Mouse (Mus musculus): ENCODE results near the gene Etv5. TPM values are rescaled to one million over a fixed set of nuclear protein-coding genes. Genes with fewer than 3 reads are reported as not detected.

Etv5 gene
- polyA plus RNA-seq, 2 experiments = 35.3 to 39.0 TPM

DNA sequence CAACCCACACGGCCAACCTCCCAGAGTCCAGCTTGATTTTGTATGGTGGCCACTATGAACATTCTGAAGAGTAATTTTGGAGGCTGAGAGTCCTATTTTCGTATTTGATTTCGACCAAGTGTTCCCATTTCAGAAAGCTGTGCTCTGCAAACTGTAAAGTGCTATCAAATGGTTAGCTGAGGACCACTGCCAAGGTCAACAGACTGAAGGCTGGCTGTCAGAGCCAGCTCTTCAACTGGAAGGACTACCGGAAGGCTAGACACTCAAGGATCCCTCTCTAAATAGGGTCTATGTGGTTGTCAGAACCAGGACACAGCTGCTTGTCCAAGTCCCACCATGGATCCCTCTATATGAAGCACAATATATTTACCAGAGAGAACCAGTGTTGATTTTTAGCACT is 60.2 kb downstream of the Etv5 start:
- TF ChIP-seq POLR2A (IDR thresholded peaks at IDR 0.05; ENCODE audit: borderline replicate concordance, extremely low read depth, insufficient read depth, insufficient read length) = no peak
- no peak for DNase-seq (ENCODE audit: low spot score)
- H3K9me3 ChIP-seq (ENCODE audit: control insufficient read depth, low read length) = no peaks in the 10 kb centered on the region
- H3K4me1 ChIP-seq (ENCODE audit: control insufficient read depth, insufficient read depth, low read length) = no peaks in the 10 kb centered on the region
- H3K4me2 ChIP-seq (replicated peaks; ENCODE audit: low read depth, low read length, severe bottlenecking) = no peak overlapping the region
- WGBS = 92% methylated on average over 4 of the region's 4 CpGs
- no peak overlapping the region for H3K4me3 ChIP-seq (replicated peaks; ENCODE audit: low read length)
- H3K36me3 ChIP-seq (ENCODE audit: control insufficient read depth, insufficient read depth, low read length) = peaks cover 5% of the 10 kb centered on the region; the same call in 1 of the 2 replicates
- ATAC-seq (ENCODE audit: low FRiP score, low read depth) = no peak
- H3K27ac ChIP-seq (replicated peaks; ENCODE audit: low read depth, low read length) = no peak overlapping the region
- H3K9ac ChIP-seq (ENCODE audit: low read depth, low read length, severe bottlenecking) = no peak overlapping the region
- no peaks in the 10 kb centered on the region for H3K27me3 ChIP-seq (ENCODE audit: control insufficient read depth, insufficient read depth, low read length)

DNA sequence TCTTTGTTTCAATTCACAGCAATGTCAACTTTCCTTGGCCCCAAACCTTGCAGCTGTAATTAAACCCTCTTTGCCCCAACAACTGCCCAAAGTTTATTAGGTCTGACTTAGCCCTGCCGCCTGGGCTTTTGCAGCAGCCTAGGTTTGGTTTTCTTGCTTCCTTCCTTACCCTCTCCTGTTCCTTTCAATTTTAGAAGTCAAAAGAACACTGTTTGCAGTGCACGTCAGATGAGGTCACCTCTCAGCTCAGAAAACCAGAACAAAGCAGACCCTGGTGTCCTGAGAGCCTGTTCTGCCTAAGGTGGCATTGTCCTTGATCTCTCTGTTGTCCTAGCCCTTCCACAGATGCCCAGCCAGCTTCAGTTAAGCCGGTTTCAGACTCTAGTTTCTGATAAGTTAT is 61.8 kb downstream of the Etv5 start:
- ATAC-seq (ENCODE audit: low FRiP score, low read depth) = no peak
- H3K27ac ChIP-seq (replicated peaks; ENCODE audit: low read depth, low read length) = peak overlapping the region; percentile 49; the same call in 1 of the 2 replicates

GRCm38 (mm10) chr16:22374898-22375297 is 64.6 kb downstream of the Etv5 start:
- ATAC-seq (ENCODE audit: low FRiP score, low read depth) = no peak
- Histone ChIP-seq H3K4me2 (replicated peaks; ENCODE audit: low read depth, low read length, severe bottlenecking) (no peak overlapping the region), H3K27ac (replicated peaks; ENCODE audit: low read depth, low read length) (no peak overlapping the region), H3K27me3 (ENCODE audit: control insufficient read depth, insufficient read depth, low read length) (no peaks in the 10 kb centered on the region), H3K4me3 (replicated peaks; ENCODE audit: low read length) (no peak overlapping the region), H3K9me3 (ENCODE audit: control insufficient read depth, low read length) (no peaks in the 10 kb centered on the region), H3K36me3 (ENCODE audit: control insufficient read depth, insufficient read depth, low read length) (no peaks in the 10 kb centered on the region), H3K4me1 (ENCODE audit: control insufficient read depth, insufficient read depth, low read length) (0 out of 2 replicates have a peak, but pooled peaks cover 5% of the 10 kb centered on the region), H3K9ac (ENCODE audit: low read depth, low read length, severe bottlenecking) (no peak overlapping the region)
- no peak for DNase-seq (ENCODE audit: low spot score)
- 80% methylated on average over 2 of the region's 2 CpGs for WGBS
- no peak for TF ChIP-seq POLR2A (IDR thresholded peaks at IDR 0.05; ENCODE audit: borderline replicate concordance, extremely low read depth, insufficient read depth, insufficient read length)

More for the DNA sequence above, 61.8 kb downstream of the Etv5 start:
- DNase-seq (ENCODE audit: low spot score) = no peak
- WGBS = 50% methylated on average over 3 of the region's 3 CpGs
- no peaks in the 10 kb centered on the region for H3K36me3 ChIP-seq (ENCODE audit: control insufficient read depth, insufficient read depth, low read length)
- TF ChIP-seq POLR2A (IDR thresholded peaks at IDR 0.05; ENCODE audit: borderline replicate concordance, extremely low read depth, insufficient read depth, insufficient read length) = no peak
- H3K9me3 ChIP-seq (ENCODE audit: control insufficient read depth, low read length) = no peaks in the 10 kb centered on the region
- H3K4me2 ChIP-seq (replicated peaks; ENCODE audit: low read depth, low read length, severe bottlenecking) = no peak overlapping the region
- H3K4me1 ChIP-seq (ENCODE audit: control insufficient read depth, insufficient read depth, low read length) = 0 out of 2 replicates have a peak, but pooled peaks cover 2% of the 10 kb centered on the region
- H3K9ac ChIP-seq (ENCODE audit: low read depth, low read length, severe bottlenecking) = no peak overlapping the region
- no peaks in the 10 kb centered on the region for H3K27me3 ChIP-seq (ENCODE audit: control insufficient read depth, insufficient read depth, low read length)
- H3K4me3 ChIP-seq (replicated peaks; ENCODE audit: low read length) = no peak overlapping the region

- Histone ChIP-seq H3K4me3 (replicated peaks; ENCODE audit: low read length) (no peak overlapping the region), H3K9me3 (ENCODE audit: control insufficient read depth, low read length) (no peaks in the 10 kb centered on the region), H3K27me3 (ENCODE audit: control insufficient read depth, insufficient read depth, low read length) (no peaks in the 10 kb centered on the region), H3K4me1 (ENCODE audit: control insufficient read depth, insufficient read depth, low read length) (0 out of 2 replicates have a peak, but pooled peaks cover 5% of the 10 kb centered on the region), H3K27ac (replicated peaks; ENCODE audit: low read depth, low read length) (0 out of 2 replicates have a peak overlapping the region, but pooled peaks have one; percentile 46), H3K36me3 (ENCODE audit: control insufficient read depth, insufficient read depth, low read length) (no peaks in the 10 kb centered on the region), H3K9ac (ENCODE audit: low read depth, low read length, severe bottlenecking) (no peak overlapping the region), H3K4me2 (replicated peaks; ENCODE audit: low read depth, low read length, severe bottlenecking) (no peak overlapping the region)
- ATAC-seq (ENCODE audit: low FRiP score, low read depth) (no peak), DNase-seq (ENCODE audit: low spot score) (no peak)
- WGBS = 20% methylated on average over 10 of the region's 10 CpGs
- TF ChIP-seq POLR2A (IDR thresholded peaks at IDR 0.05; ENCODE audit: borderline replicate concordance, extremely low read depth, insufficient read depth, insufficient read length) = no peak
Measured at GRCm38 (mm10) chr16:22372701-22373124, 66.8 kb downstream of the Etv5 start.

DNA sequence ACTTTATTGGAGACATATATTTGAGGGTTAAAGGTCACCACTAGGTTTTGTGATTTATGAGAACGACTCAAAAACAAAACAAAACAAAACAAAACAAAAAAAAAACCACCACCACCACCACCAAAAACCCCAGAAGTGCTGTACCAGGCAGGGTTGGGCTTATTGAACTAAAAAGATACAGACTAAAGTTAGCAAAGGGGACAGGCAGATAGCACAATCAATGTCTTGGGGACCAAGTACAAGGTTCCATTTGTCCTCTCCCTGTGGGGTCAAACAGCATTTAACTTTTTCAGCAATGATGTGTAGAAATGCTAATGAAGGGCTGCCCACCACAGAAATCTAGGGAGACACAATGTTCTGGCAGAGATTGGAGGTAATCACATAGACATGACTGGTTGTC is 67.3 kb downstream of the Etv5 start:
- no peak for DNase-seq (ENCODE audit: low spot score)
- H3K9ac ChIP-seq (ENCODE audit: low read depth, low read length, severe bottlenecking) = no peak overlapping the region
- H3K27me3 ChIP-seq (ENCODE audit: control insufficient read depth, insufficient read depth, low read length) = no peaks in the 10 kb centered on the region
- 0 out of 2 replicates have a peak, but pooled peaks cover 5% of the 10 kb centered on the region for H3K4me1 ChIP-seq (ENCODE audit: control insufficient read depth, insufficient read depth, low read length)
- H3K36me3 ChIP-seq (ENCODE audit: control insufficient read depth, insufficient read depth, low read length) = no peaks in the 10 kb centered on the region
- no peaks in the 10 kb centered on the region for H3K9me3 ChIP-seq (ENCODE audit: control insufficient read depth, low read length)
- WGBS = 93% methylated on average over 1 of the region's 1 CpGs
- 0 out of 2 replicates have a peak overlapping the region, but pooled peaks have one; percentile 26 for H3K27ac ChIP-seq (replicated peaks; ENCODE audit: low read depth, low read length)
- no peak for TF ChIP-seq POLR2A (IDR thresholded peaks at IDR 0.05; ENCODE audit: borderline replicate concordance, extremely low read depth, insufficient read depth, insufficient read length)
- no peak overlapping the region for H3K4me3 ChIP-seq (replicated peaks; ENCODE audit: low read length)
- H3K4me2 ChIP-seq (replicated peaks; ENCODE audit: low read depth, low read length, severe bottlenecking) = no peak overlapping the region
- no peak for ATAC-seq (ENCODE audit: low FRiP score, low read depth)
